Mouse (Mus musculus): ENCODE measurements around the gene Pzp. TPM values are rescaled to one million over a fixed set of nuclear protein-coding genes. Genes with fewer than 3 reads are reported as not detected.

Pzp gene
- polyA plus RNA-seq, 1 experiment from 2014 or later, result 0.57 TPM

- Histone ChIP-seq H3K4me1 (peaks cover 4% of the 10 kb centered on the region; the same call in 1 of the 2 replicates), H3K9me3 (no peaks in the 10 kb centered on the region), H3K4me3 (no peak overlapping the region), H3K36me3 (no peaks in the 10 kb centered on the region), H3K27me3 (ENCODE audit: insufficient read depth, poor library complexity, severe bottlenecking) (no peaks in the 10 kb centered on the region), H3K27ac (no peak overlapping the region)
- 28% methylated on average over 2 of the region's 2 CpGs for WGBS
- peak; percentile 27 for DNase-seq (ENCODE audit: low spot score)
Observed at GRCm38 (mm10) chr6:128467298-128467697, 59.2 kb downstream of the Pzp start.

- no peaks in the 10 kb centered on the region for H3K9me3 ChIP-seq
- peaks cover 4% of the 10 kb centered on the region; the same call in 1 of the 2 replicates for H3K4me1 ChIP-seq
- H3K27ac ChIP-seq, result no peak overlapping the region
- DNase-seq (ENCODE audit: low spot score), result peak; percentile 24
- no peak overlapping the region for H3K4me3 ChIP-seq
- WGBS, result 44% methylated on average over 3 of the region's 3 CpGs
- H3K27me3 ChIP-seq (ENCODE audit: insufficient read depth, poor library complexity, severe bottlenecking), result no peaks in the 10 kb centered on the region
- H3K36me3 ChIP-seq, result no peaks in the 10 kb centered on the region
Observed at GRCm38 (mm10) chr6:128466563-128466962, 60.0 kb downstream of the Pzp start.

- Histone ChIP-seq H3K27ac (no peak overlapping the region), H3K9me3 (no peaks in the 10 kb centered on the region), H3K4me3 (no peak overlapping the region), H3K4me1 (peaks cover 4% of the 10 kb centered on the region; the same call in 1 of the 2 replicates), H3K27me3 (ENCODE audit: insufficient read depth, poor library complexity, severe bottlenecking) (no peaks in the 10 kb centered on the region), H3K36me3 (no peaks in the 10 kb centered on the region)
- DNase-seq (ENCODE audit: low spot score), result no peak
- 69% methylated on average over 7 of the region's 7 CpGs for WGBS
Observed at GRCm38 (mm10) chr6:128466043-128466442, 60.5 kb downstream of the Pzp start.

GRCm38 (mm10) chr6:128464996-128465395 lies 61.5 kb downstream of the Pzp start:
- Histone ChIP-seq H3K27ac (no peak overlapping the region), H3K4me3 (no peak overlapping the region), H3K4me1 (peaks cover 4% of the 10 kb centered on the region; the same call in 1 of the 2 replicates), H3K36me3 (no peaks in the 10 kb centered on the region), H3K9me3 (no peaks in the 10 kb centered on the region), H3K27me3 (ENCODE audit: insufficient read depth, poor library complexity, severe bottlenecking) (no peaks in the 10 kb centered on the region)
- DNase-seq (ENCODE audit: low spot score), result peak; percentile 66
- 78% methylated on average over 4 of the region's 4 CpGs for WGBS

- no peak overlapping the region for H3K27ac ChIP-seq
- H3K9me3 ChIP-seq, result no peaks in the 10 kb centered on the region
- no peaks in the 10 kb centered on the region for H3K4me1 ChIP-seq
- peak; percentile 52 for DNase-seq (ENCODE audit: low spot score)
- H3K27me3 ChIP-seq (ENCODE audit: insufficient read depth, poor library complexity, severe bottlenecking), result no peaks in the 10 kb centered on the region
- no peak overlapping the region for H3K4me3 ChIP-seq
- H3K36me3 ChIP-seq, result no peaks in the 10 kb centered on the region
Observed at GRCm38 (mm10) chr6:128461606-128462005, 64.9 kb downstream of the Pzp start.

- no peak overlapping the region for H3K4me3 ChIP-seq
- no peak overlapping the region for H3K27ac ChIP-seq
- H3K27me3 ChIP-seq (ENCODE audit: insufficient read depth, poor library complexity, severe bottlenecking), result no peaks in the 10 kb centered on the region
- no peaks in the 10 kb centered on the region for H3K36me3 ChIP-seq
- H3K4me1 ChIP-seq, result no peaks in the 10 kb centered on the region
- DNase-seq (ENCODE audit: low spot score), result no peak
- WGBS, result 76% methylated on average over 14 of the region's 14 CpGs
- H3K9me3 ChIP-seq, result no peaks in the 10 kb centered on the region
Observed at GRCm38 (mm10) chr6:128460729-128461503, 65.6 kb downstream of the Pzp start.

- Histone ChIP-seq H3K27me3 (ENCODE audit: insufficient read depth, poor library complexity, severe bottlenecking) (no peaks in the 10 kb centered on the region), H3K27ac (no peak overlapping the region), H3K4me1 (no peaks in the 10 kb centered on the region), H3K36me3 (no peaks in the 10 kb centered on the region), H3K4me3 (no peak overlapping the region), H3K9me3 (no peaks in the 10 kb centered on the region)
- no peak for DNase-seq (ENCODE audit: low spot score)
- 20% methylated on average over 2 of the region's 2 CpGs for WGBS
Observed at GRCm38 (mm10) chr6:128460321-128460720, 66.2 kb downstream of the Pzp start.

GRCm38 (mm10) chr6:128457186-128457585 lies 69.3 kb downstream of the Pzp start:
- no peaks in the 10 kb centered on the region for H3K4me1 ChIP-seq
- no peaks in the 10 kb centered on the region for H3K9me3 ChIP-seq
- WGBS, result 80% methylated on average over 5 of the region's 5 CpGs

GRCm38 (mm10) chr6:128455835-128456605 lies 70.5 kb downstream of the Pzp start:
- no peaks in the 10 kb centered on the region for H3K9me3 ChIP-seq
- no peak for DNase-seq (ENCODE audit: low spot score)
- H3K4me1 ChIP-seq, result no peaks in the 10 kb centered on the region
- WGBS, result 78% methylated on average over 12 of the region's 12 CpGs
- H3K27me3 ChIP-seq (ENCODE audit: insufficient read depth, poor library complexity, severe bottlenecking), result no peaks in the 10 kb centered on the region
- no peak overlapping the region for H3K4me3 ChIP-seq
- no peaks in the 10 kb centered on the region for H3K36me3 ChIP-seq
- H3K27ac ChIP-seq, result no peak overlapping the region

More at GRCm38 (mm10) chr6:128457186-128457585, 69.3 kb downstream of the Pzp start:
- H3K36me3 ChIP-seq, result no peaks in the 10 kb centered on the region
- DNase-seq (ENCODE audit: low spot score), result no peak
- no peak overlapping the region for H3K4me3 ChIP-seq
- H3K27me3 ChIP-seq (ENCODE audit: insufficient read depth, poor library complexity, severe bottlenecking), result no peaks in the 10 kb centered on the region
- H3K27ac ChIP-seq, result no peak overlapping the region

- Histone ChIP-seq H3K4me3 (no peak overlapping the region), H3K27me3 (ENCODE audit: insufficient read depth, poor library complexity, severe bottlenecking) (0 out of 2 replicates have a peak, but pooled peaks cover 7% of the 10 kb centered on the region), H3K9me3 (no peaks in the 10 kb centered on the region), H3K27ac (no peak overlapping the region), H3K4me1 (peaks cover 3% of the 10 kb centered on the region; the same call in 1 of the 2 replicates), H3K36me3 (no peaks in the 10 kb centered on the region)
- DNase-seq (ENCODE audit: low spot score), result no peak
- 95% methylated on average over 5 of the region's 5 CpGs for WGBS
Observed at GRCm38 (mm10) chr6:128447063-128447462, 79.5 kb downstream of the Pzp start.

- no peaks in the 10 kb centered on the region for H3K36me3 ChIP-seq
- H3K27ac ChIP-seq, result peak overlapping the region; percentile 56; the same call in 1 of the 2 replicates
- WGBS, result 13% methylated on average over 14 of the region's 14 CpGs
- 0 out of 2 replicates have a peak, but pooled peaks cover 7% of the 10 kb centered on the region for H3K27me3 ChIP-seq (ENCODE audit: insufficient read depth, poor library complexity, severe bottlenecking)
- no peak for DNase-seq (ENCODE audit: low spot score)
- H3K9me3 ChIP-seq, result no peaks in the 10 kb centered on the region
- H3K4me1 ChIP-seq, result peaks cover 3% of the 10 kb centered on the region; the same call in 1 of the 2 replicates
- peak overlapping the region; percentile 36 for H3K4me3 ChIP-seq
Observed at GRCm38 (mm10) chr6:128445761-128446535, 80.6 kb downstream of the Pzp start.

GRCm38 (mm10) chr6:128440238-128440637 lies 86.3 kb downstream of the Pzp start:
- Histone ChIP-seq H3K36me3 (peaks cover 15% of the 10 kb centered on the region), H3K4me1 (peaks cover 24% of the 10 kb centered on the region), H3K27ac (no peak overlapping the region), H3K9me3 (no peaks in the 10 kb centered on the region), H3K27me3 (ENCODE audit: insufficient read depth, poor library complexity, severe bottlenecking) (0 out of 2 replicates have a peak, but pooled peaks cover 7% of the 10 kb centered on the region), H3K4me3 (no peak overlapping the region)
- DNase-seq (ENCODE audit: low spot score), result no peak
- 91% methylated on average over 2 of the region's 2 CpGs for WGBS

All from heart, embryonic 10.5 days (tissue).